Mouse (Mus musculus): Measurements from ENCODE around the gene Ccdc155. TPM values are rescaled to one million over a fixed set of nuclear protein-coding genes. Genes with fewer than 3 reads are reported as not detected.

The Ccdc155 gene
- polyA plus RNA-seq, 1 experiment from 2014 or later, result 0.90 TPM

DNA sequence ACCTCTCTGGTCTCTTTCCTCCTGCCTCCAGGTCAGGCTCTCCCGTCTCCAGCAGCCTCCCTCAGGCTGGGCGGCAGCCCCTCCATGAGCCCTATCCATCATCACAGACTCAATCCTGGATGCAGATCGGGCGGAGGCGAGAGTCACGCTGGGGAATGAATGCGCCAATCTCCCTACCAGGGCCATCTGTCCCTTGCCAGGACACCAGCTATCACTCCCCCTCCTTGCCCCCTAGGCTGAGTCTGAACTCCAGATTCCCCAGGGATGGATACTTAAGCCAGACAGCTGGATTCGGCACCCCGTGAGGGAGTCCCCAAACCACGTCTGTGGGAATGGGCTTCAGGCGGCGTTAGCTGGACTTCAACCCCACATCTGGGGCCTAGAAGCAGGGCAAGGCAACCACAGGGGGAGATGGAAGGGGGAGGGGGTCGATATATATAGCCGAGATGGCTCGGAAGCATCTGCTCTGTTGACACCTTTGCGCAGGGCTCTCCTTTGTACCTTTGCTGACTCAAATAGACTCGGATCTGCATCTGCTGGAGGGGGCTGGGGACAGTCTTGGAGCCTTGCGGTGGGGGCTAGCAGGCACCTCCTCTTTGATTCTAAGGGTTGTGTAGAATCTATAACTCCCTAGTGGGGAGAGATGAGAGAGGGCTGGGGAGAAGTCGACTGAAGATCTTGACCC lies 36.8 kb downstream of the Ccdc155 start:
- H3K9ac ChIP-seq (ENCODE audit: low read length), result no peak overlapping the region
- H3K36me3 ChIP-seq (ENCODE audit: control insufficient read depth, insufficient read depth, low read length), result no peaks in the 10 kb centered on the region
- no peak overlapping the region for H3K4me3 ChIP-seq (ENCODE audit: low read depth, low read length)
- H3K27ac ChIP-seq (ENCODE audit: low read depth, low read length), result no peak overlapping the region
- no peak overlapping the region for H3K4me2 ChIP-seq (ENCODE audit: low read depth, low read length, severe bottlenecking)
- H3K4me1 ChIP-seq (replicated peaks; ENCODE audit: control insufficient read depth, insufficient read depth, low read length), result peaks cover 4% of the 10 kb centered on the region; the same call in 1 of the 2 replicates
- H3K27me3 ChIP-seq (ENCODE audit: control insufficient read depth, insufficient read depth, low read length), result peaks cover 68% of the 10 kb centered on the region
- DNase-seq (ENCODE audit: low spot score) (no peak), ATAC-seq (replicated peaks; ENCODE audit: low FRiP score) (no peak)
- WGBS, result 3% methylated on average over 19 of the region's 19 CpGs
- H3K9me3 ChIP-seq (ENCODE audit: control insufficient read depth, low read length), result peaks cover 7% of the 10 kb centered on the region

- Histone ChIP-seq H3K4me2 (ENCODE audit: low read depth, low read length, severe bottlenecking) (no peak overlapping the region), H3K27me3 (ENCODE audit: control insufficient read depth, insufficient read depth, low read length) (peaks cover 72% of the 10 kb centered on the region), H3K36me3 (ENCODE audit: control insufficient read depth, insufficient read depth, low read length) (no peaks in the 10 kb centered on the region), H3K4me3 (ENCODE audit: low read depth, low read length) (no peak overlapping the region), H3K9me3 (ENCODE audit: control insufficient read depth, low read length) (peaks cover 7% of the 10 kb centered on the region), H3K27ac (ENCODE audit: low read depth, low read length) (0 out of 2 replicates have a peak overlapping the region, but pooled peaks have one; percentile 12), H3K4me1 (replicated peaks; ENCODE audit: control insufficient read depth, insufficient read depth, low read length) (peaks cover 4% of the 10 kb centered on the region; the same call in 1 of the 2 replicates), H3K9ac (ENCODE audit: low read length) (no peak overlapping the region)
- ATAC-seq (replicated peaks; ENCODE audit: low FRiP score) (no peak), DNase-seq (ENCODE audit: low spot score) (no peak)
- 25% methylated on average over 10 of the region's 10 CpGs for WGBS
Observed at GRCm38 (mm10) chr7:45166950-45167401, 37.7 kb downstream of the Ccdc155 start.

- WGBS, result 44% methylated on average over 11 of the region's 11 CpGs
- ATAC-seq (replicated peaks; ENCODE audit: low FRiP score) (no peak), DNase-seq (ENCODE audit: low spot score) (no peak)
- no peak overlapping the region for H3K4me3 ChIP-seq (ENCODE audit: low read depth, low read length)
- no peak overlapping the region for H3K4me2 ChIP-seq (ENCODE audit: low read depth, low read length, severe bottlenecking)
- H3K9me3 ChIP-seq (ENCODE audit: control insufficient read depth, low read length), result peaks cover 7% of the 10 kb centered on the region
- peaks cover 5% of the 10 kb centered on the region; the same call in 1 of the 2 replicates for H3K4me1 ChIP-seq (replicated peaks; ENCODE audit: control insufficient read depth, insufficient read depth, low read length)
- H3K36me3 ChIP-seq (ENCODE audit: control insufficient read depth, insufficient read depth, low read length), result no peaks in the 10 kb centered on the region
- H3K27me3 ChIP-seq (ENCODE audit: control insufficient read depth, insufficient read depth, low read length), result peaks cover 72% of the 10 kb centered on the region
- H3K9ac ChIP-seq (ENCODE audit: low read length), result no peak overlapping the region
- no peak overlapping the region for H3K27ac ChIP-seq (ENCODE audit: low read depth, low read length)
Observed at GRCm38 (mm10) chr7:45165701-45166100, 39.0 kb downstream of the Ccdc155 start.

GRCm38 (mm10) chr7:45164833-45165232 lies 39.9 kb downstream of the Ccdc155 start:
- DNase-seq (ENCODE audit: low spot score) (no peak), ATAC-seq (replicated peaks; ENCODE audit: low FRiP score) (no peak)
- Histone ChIP-seq H3K27ac (ENCODE audit: low read depth, low read length) (no peak overlapping the region), H3K4me1 (replicated peaks; ENCODE audit: control insufficient read depth, insufficient read depth, low read length) (peaks cover 5% of the 10 kb centered on the region; the same call in 1 of the 2 replicates), H3K4me3 (ENCODE audit: low read depth, low read length) (no peak overlapping the region), H3K36me3 (ENCODE audit: control insufficient read depth, insufficient read depth, low read length) (no peaks in the 10 kb centered on the region), H3K9me3 (ENCODE audit: control insufficient read depth, low read length) (peaks cover 3% of the 10 kb centered on the region), H3K27me3 (ENCODE audit: control insufficient read depth, insufficient read depth, low read length) (peaks cover 70% of the 10 kb centered on the region), H3K4me2 (ENCODE audit: low read depth, low read length, severe bottlenecking) (no peak overlapping the region), H3K9ac (ENCODE audit: low read length) (no peak overlapping the region)
- WGBS, result 71% methylated on average over 5 of the region's 5 CpGs

- peak within 1 kb of the TSS; percentile 37 for H3K4me3 ChIP-seq (ENCODE audit: low read depth, low read length)
- 3% methylated on average over 39 of the region's 41 CpGs for WGBS
- peaks cover 5% of the 10 kb centered on the region; the same call in 1 of the 2 replicates for H3K4me1 ChIP-seq (replicated peaks; ENCODE audit: control insufficient read depth, insufficient read depth, low read length)
- no peak within 1 kb of the TSS for H3K27ac ChIP-seq (ENCODE audit: low read depth, low read length)
- H3K4me2 ChIP-seq (ENCODE audit: low read depth, low read length, severe bottlenecking), result peak within 1 kb of the TSS; percentile 65
- H3K27me3 ChIP-seq (ENCODE audit: control insufficient read depth, insufficient read depth, low read length), result peaks cover 63% of the 10 kb centered on the region
- H3K36me3 ChIP-seq (ENCODE audit: control insufficient read depth, insufficient read depth, low read length), result no peaks in the 10 kb centered on the region
- H3K9ac ChIP-seq (ENCODE audit: low read length), result peak within 1 kb of the TSS; percentile 45; the same call in 1 of the 2 replicates
- no peak for ATAC-seq (replicated peaks; ENCODE audit: low FRiP score)
- DNase-seq (ENCODE audit: low spot score), result peak; percentile 72
- no peaks in the 10 kb centered on the region for H3K9me3 ChIP-seq (ENCODE audit: control insufficient read depth, low read length)
Observed at GRCm38 (mm10) chr7:45163735-45164490, 40.8 kb downstream of the Ccdc155 start, which contains the start of gene Slc17a7. Gene Slc17a7 (plus strand): TSS chr7:45163949.

DNA sequence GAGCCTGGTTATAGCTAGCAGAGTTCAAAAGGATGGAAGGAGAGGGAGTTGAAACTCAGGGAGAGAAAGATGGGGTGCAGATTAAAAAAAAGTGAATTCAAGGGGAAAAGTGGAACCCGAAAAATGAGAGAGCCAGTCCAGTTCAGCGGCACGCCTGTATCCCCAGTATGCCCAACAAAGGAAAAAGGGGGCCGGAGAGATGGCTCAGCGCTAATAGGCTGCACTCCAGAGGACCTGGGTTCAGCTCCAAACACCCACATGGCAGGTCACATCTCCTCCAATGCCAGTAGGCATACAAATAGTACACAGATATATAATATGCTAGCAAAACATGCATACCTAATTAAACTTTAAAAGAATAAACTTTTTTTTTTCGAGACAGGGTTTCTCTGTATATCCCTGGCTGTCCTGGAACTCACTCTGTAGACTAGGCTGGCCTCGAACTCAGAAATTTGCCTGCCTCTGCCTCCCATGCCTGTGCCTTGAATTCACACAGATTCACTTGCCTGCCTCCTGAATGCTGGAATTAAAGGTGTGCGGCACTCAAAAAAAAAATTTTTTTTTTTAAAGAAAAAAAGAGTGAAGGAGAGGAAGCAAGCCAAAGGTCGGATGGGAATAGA lies 41.6 kb downstream of the Ccdc155 start:
- no peak overlapping the region for H3K4me2 ChIP-seq (ENCODE audit: low read depth, low read length, severe bottlenecking)
- DNase-seq (ENCODE audit: low spot score) (no peak), ATAC-seq (replicated peaks; ENCODE audit: low FRiP score) (no peak)
- H3K36me3 ChIP-seq (ENCODE audit: control insufficient read depth, insufficient read depth, low read length), result no peaks in the 10 kb centered on the region
- no peak overlapping the region for H3K4me3 ChIP-seq (ENCODE audit: low read depth, low read length)
- no peaks in the 10 kb centered on the region for H3K9me3 ChIP-seq (ENCODE audit: control insufficient read depth, low read length)
- no peak overlapping the region for H3K9ac ChIP-seq (ENCODE audit: low read length)
- WGBS, result 70% methylated on average over 9 of the region's 9 CpGs
- peaks cover 55% of the 10 kb centered on the region for H3K27me3 ChIP-seq (ENCODE audit: control insufficient read depth, insufficient read depth, low read length)
- peaks cover 5% of the 10 kb centered on the region; the same call in 1 of the 2 replicates for H3K4me1 ChIP-seq (replicated peaks; ENCODE audit: control insufficient read depth, insufficient read depth, low read length)
- H3K27ac ChIP-seq (ENCODE audit: low read depth, low read length), result no peak overlapping the region

DNA sequence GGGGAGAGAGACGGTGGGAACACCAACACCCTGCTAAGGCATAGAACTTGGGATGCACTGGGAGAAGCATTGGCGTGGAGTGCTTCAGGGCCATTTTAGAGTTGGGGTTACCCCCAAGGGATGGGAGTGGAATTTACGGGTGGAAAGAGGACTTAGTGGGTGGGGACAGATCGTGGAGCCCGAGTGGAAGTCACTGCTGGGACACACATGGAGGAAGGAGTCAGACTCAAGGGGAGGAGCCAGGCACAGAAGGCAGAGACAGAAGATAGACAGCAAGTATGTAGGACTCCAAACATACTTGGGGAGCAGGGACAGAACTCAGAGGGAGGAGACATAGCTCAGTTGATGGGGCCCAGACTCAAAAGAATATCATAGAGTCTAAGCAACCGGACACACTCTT lies 42.1 kb downstream of the Ccdc155 start:
- peak overlapping the region; percentile 64; the same call in 1 of the 2 replicates for H3K4me2 ChIP-seq (ENCODE audit: low read depth, low read length, severe bottlenecking)
- peak overlapping the region; percentile 31; the same call in 1 of the 2 replicates for H3K4me3 ChIP-seq (ENCODE audit: low read depth, low read length)
- 27% methylated on average over 6 of the region's 6 CpGs for WGBS
- peaks cover 49% of the 10 kb centered on the region for H3K27me3 ChIP-seq (ENCODE audit: control insufficient read depth, insufficient read depth, low read length)
- H3K9me3 ChIP-seq (ENCODE audit: control insufficient read depth, low read length), result no peaks in the 10 kb centered on the region
- no peaks in the 10 kb centered on the region for H3K36me3 ChIP-seq (ENCODE audit: control insufficient read depth, insufficient read depth, low read length)
- no peak overlapping the region for H3K27ac ChIP-seq (ENCODE audit: low read depth, low read length)
- peaks cover 5% of the 10 kb centered on the region; the same call in 1 of the 2 replicates for H3K4me1 ChIP-seq (replicated peaks; ENCODE audit: control insufficient read depth, insufficient read depth, low read length)
- no peak overlapping the region for H3K9ac ChIP-seq (ENCODE audit: low read length)
- ATAC-seq (replicated peaks; ENCODE audit: low FRiP score) (no peak; the same call in none of the 2 replicates), DNase-seq (ENCODE audit: low spot score) (no peak)
